Mouse (Mus musculus) spleen, postnatal 36 days (tissue): Measurements from ENCODE around the gene Drc1.
A peak's percentile ranks its signal among the peaks of the same experiment; 100 is the strongest.

ENCODE experiments used
- DNase-seq, 2 experiments: peaks; one replicate each; pipeline ENCODE4 v3.0.0; 2022; ENCODE audit warnings: low spot score in 2 of 2, mixed read lengths in 1 of 2

The Drc1 gene

DNA sequence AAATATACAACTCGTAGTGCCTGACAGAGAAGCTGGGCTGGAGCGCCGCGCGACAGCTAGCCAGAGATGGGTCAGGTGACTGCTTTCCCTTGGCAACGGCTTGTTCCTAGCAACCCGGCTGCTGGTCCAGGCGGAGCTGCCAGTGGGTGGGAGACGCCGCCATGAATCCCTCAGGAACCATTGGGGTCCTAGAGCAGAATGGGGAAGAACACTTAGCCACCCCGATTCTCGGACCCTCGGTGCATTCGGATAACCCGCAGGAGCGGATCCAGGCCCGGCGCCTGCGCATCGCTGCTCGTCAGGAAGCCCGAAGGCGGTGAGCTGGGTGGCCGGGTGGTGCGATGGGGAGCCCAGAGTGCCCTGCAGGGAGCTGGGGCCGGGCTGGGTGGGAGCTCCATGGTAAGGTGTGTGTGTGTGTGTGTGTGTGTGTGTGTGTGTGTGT, at the start of gene Drc1:
Gene Drc1, plus strand, starts transcription at position 98 of the 442 bp plus-strand sequence.
- no peak for DNase-seq

DNA sequence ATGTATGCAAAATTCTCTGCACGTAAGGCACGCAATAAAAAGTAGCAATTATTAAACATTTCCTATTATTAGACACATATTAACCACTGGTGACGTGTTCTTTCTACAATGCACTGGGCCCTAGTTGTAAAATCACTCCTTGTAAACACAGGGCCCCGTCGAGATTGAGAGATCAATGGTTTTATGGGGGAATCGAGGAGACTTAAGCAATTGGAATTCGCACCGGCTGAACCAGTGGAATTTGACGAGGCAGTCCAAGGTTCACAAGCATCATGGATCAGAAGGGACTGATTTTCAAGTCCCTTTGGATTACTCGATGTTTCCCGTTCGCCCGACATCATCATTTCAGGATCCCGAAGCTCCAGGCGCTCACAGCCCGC, 49.3 kb upstream of the Drc1 start:
- no peak for DNase-seq

DNA sequence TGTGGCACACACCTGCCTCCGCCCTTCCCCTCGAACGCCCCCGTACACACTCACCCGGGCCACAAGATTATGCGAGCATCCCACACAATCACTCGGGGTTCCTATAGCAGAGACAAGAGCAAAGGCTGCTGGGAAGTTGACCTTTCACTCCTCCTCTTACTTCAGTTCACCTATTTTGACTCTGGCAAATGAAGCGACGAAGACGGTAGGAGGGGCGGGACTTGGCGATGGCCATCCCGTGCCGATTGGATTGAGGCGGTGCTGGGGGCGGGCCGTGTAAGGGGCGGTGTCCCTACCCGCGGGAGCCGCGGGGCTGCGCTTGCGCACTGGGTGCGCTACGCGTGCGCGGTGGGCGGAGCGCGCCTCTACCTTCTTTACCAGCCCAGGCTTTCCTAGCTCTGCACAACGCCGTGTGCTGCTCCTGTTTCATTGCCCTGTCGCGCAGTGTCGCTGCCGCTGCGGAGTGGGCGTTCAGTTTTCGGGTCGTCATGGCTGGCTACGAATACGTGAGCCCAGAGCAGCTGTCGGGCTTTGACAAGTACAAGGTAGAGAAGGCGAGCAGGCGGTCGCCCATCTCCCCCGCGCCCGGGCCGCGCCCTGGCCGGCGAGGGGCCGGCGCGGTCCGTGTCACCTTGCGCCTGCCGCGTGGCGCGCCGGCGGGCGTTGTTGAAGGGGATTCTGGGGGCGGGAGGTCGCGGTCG, 48.8 kb upstream of the Drc1 start, which contains the start of gene Selenoi:
Gene Selenoi, plus strand, starts transcription at position 311 of the 701 bp plus-strand sequence.
- DNase-seq: peak; percentile 100

DNA sequence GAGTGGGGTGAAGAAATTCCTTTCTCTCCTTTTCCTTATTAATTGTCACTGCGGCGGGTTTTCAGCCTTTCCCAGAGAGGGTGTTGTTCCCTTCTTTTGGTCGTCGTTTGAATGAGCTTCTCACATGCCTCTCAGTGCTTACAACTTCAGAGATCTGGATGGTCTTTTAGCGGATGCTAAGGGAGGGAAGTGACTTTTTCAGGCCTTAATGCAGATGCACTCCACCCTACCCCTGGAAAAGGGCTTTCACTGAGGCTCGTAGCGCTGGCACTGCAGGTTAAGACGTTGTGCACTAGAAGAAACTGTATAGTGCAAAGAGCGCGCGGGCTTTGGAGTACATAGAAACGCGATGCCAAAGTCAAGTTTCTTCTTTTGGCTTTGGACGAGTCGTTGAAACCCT, 48.1 kb upstream of the Drc1 start:
- DNase-seq: no peak

DNA sequence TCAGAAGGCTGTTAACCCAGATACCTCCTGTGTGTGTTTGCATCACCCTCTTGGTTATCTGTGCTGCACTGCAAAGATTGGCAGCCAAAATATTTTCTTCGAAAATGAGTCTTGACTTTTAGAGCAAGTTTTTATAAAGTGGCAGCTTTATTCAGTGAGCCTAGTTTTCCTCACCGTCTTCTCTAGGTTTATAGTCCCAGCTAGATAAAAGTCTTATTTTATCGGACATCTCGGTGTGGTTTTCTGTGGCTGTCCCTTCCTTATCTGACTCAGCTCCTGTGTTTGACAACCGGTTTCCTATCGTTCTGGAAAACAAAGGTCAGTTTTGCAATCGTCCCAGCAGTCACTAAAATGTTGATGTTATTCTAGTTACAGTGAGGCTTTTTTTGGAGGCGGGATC, 47.2 kb upstream of the Drc1 start:
- DNase-seq: no peak

DNA sequence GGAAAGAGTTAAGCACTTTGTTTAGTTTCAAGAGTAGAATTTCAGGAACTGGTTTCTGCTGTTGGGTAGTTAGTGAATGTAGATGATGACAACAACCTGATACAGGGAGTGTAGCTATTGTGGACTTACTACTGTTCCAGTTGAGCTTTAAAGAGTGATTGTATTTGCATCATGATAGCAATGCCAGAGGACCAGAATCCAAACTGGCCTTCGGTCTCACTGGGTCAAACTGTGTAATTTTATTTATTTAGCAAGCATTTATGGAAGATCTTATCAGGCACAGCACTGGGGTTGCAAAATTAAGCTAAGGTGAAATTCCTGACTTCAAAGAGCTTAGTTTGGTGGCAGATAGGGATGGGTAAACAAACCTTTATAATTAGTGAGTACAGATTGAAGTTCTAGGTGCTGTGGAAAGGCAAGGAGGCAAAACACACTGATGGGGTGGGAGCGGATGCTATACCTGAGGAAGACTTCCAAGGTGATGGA, 45.5 kb upstream of the Drc1 start:
- no peak for DNase-seq

DNA sequence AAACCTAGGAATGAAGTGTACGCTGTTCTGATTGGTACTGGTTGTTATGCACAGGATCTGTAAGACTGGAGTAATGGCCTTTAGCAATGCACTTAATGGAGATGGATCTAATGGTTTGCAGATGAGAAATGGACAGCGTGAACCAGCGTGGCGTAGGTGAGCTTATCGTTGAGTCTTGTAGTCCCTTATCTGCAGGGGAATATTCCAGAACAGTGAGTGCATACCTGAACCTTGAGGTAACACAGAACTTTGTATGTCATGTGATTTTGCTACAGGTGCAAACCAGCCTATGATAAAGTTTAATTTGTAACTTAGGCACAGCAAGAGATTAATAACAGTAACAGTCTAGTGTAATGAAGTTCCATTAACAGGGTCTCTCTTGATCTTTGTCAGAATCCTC, 42.7 kb upstream of the Drc1 start:
- no peak for DNase-seq

DNA sequence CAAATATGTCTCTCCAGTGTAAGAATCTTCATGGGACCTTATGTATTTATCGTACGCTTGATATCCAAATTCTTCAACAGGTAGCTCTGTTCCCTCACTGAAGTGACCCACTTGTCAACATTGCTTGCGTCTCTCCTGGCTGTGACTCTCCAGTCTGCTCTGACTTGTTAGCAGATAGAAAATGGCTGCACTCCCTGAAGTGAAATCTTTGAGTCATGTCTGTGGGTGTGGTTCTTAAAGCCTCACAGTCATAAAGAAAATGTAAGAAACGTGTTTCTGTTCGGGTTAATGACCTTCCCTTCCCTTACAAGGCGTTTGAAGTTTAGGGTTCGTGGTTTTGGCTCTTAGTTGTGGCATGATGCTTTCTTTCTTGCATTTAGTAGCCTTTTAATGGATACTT, 40.6 kb upstream of the Drc1 start:
- DNase-seq: no peak

DNA sequence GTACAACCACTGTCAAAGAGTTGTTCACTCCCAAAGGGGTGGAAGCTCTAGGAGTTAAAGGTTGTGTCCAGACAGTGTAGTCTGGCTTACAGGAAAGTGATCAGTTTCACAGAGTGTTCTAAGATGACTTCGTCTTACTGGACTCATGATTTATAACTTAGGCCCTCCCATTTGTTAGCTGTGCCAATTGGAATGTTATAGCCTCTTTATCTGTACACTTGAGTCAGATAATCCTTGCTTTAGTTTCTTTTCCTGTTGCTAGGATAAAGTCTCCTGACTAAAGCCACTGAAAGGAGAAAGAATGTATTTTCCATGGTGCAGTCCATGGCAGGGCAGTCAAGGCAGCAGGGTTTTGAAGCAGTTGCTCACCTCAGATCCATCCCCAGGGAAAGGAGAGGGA, 38.8 kb upstream of the Drc1 start:
- no peak for DNase-seq

DNA sequence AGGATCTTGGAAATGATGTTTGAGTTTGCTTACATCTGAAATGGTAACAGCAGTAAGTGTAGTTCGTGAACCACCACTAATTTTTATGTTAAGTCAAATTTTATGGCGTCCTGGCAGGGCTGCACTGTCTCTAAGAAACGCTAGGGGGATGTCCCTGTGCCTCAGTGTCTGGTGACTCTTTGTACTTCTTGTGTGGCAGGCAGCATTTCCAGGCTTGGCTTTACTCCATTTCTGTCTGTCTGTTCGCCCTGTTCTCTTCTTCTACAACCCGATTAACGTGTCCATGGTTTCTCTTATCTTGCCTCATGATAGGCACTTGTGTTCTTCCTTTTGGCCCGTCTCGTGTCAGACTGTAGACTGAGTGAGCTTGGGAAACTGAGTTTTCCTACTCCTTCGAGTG, 37.4 kb upstream of the Drc1 start:
- DNase-seq: no peak

DNA sequence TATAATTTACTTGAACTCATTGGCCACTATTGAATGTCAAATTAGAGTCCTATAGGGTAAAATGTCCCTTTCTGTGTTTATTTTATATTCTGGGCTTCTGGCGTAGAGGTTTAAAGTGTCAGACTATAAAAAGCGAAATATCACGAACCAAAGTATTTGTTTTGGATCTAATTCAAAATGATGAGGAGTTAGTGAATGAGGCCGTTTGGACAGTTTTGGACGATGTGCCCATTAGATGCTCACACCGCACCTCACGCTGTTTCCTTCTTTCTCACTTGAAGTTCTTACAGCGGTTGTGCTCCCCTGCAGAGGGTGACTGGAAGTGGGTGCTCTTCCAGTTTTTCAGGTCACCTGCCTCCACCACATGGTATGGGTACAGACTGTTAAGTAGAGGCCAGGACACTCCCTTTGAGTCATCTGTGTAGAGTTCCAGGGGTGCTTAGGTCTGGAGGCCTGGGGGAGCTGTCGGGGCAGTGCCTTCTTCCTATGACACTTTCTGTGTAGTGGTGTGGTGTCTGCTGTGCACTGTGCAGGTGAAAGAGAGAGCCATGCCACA, 35.2 kb upstream of the Drc1 start:
- DNase-seq: no peak

DNA sequence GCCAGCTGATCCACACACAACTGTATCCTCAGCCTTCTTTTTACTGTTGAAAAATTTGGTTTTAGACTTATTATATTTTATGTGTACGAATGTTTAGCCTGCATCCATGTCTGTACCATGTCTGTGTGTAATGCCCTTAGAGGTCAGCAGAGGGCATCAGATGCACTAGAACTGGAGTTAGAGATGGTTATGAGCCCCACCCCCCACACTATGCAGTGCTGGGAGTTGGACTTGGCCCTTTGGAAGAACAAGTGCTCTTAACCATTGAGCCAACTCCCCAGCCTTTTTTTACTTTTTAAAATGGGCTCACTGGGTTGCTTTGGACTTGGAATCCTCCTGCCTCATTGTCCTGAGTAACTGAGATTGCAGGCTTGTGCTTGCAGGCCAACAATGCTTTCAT, 33.5 kb upstream of the Drc1 start:
- no peak for DNase-seq

DNA sequence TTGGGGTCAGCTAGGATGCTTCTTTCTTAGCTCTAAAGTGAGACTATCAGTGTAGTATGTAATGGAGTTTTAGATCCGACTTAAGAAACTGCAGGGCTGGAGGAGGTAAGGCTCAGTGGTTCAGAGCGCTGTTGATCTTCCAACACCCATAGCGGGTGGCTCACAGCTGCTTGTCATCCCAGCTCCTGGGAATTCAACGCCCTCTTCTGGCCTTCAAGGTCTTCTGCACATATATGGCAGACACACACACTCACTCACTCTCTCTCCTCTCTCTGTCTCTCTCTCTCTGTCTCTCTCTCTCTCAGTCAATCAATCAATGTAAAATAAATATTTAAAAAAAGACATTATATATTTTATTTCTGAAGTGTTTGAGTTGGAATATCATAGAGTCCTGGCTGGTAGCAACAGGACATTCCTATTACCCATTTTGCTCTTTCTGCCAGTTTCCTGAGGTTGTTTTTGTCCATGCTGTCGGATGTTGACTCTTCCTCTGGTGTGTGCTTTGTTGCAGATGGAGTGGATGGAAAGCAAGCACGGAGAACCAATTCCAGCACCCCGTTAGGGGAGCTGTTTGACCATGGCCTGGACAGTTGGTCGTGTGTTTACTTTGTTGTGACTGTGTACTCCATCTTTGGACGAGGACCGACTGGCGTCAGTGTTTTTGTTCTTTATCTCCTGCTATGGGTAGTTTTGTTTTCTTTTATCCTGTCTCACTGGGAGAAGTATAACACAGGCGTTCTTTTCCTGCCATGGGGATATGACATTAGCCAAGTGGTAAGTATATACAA, 25.4 kb upstream of the Drc1 start:
- no peak for DNase-seq

DNA sequence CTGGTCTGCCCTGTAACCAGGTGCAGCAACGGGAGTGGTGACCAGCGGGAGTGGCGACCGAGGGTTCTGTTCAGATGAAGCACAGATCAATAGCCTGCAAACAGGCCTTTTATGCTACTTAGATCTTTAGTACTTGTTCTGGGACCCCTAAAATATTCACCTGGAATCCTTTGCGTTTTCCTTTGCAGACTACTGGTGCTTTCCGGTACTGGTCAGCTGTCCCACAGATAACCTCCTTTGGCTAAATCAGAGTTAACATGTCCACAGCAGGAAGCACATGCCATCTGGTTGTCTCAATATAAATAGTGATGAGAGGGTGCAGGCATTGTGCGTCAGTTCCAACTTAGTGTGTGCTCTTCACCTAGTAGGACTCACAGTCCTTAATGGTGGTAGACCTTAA, 22.4 kb upstream of the Drc1 start:
- DNase-seq: no peak

DNA sequence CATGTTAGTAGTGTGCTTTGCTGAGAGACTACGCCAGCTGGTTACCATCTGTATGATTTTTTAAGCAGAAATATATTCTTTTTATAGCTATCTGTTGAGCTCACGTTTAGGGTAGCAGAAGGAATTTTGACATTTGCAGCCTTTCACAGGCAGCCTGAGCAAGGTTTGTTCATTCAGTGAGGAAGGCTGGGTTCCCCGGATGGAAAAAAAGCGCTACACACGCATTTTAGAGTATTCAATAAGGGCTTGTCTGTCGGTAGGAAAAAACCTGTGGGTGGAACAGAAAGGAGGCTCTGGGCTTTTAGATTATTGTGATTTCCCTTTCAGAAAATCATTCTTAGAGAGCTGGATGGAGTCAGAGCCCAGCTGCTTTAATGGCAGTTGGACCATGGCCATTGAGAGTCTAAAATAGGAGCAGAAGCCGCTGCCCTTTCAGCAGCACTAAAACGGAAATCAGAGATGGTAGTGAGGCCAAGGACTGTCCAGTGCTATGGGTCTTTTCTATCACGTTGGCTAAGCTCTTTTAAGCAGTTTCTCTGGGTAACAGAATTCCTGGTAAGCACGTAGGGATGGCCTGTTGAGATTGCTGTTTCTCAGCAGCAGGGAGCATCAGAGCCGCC, 10.5 kb upstream of the Drc1 start:
- no peak for DNase-seq

DNA sequence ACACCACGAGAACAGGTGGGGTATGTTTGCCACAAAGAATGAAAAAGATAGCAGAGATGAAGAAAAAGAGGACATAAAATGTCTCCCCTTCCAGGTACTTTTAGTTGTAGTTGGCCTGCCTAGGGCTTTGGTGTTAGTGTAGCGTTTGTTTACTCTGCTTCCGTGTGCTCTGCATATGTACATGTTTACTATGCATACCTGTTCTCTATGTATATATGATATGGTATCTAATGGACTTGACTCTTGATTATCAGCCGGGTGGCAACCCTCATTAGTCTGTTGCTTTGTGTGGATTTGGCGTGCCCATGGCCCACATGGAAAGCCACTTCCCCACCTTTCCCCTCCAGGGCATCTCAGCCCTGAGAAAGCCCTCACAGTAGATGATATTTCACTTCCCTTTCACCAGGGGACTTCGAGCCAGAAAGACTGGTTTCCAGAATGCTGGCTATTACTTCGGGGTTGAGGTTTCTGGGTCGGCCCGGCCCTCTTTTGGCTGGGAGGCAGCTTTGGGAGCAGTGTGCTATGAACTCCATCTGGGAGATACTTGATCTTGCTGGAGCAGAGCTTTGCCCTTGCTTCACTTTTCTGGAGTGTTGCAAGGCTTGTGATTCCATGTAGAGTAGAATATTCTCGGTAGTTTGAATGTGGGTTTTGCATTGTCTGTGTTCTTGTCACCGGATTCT, 9.4 kb upstream of the Drc1 start:
- DNase-seq: no peak

DNA sequence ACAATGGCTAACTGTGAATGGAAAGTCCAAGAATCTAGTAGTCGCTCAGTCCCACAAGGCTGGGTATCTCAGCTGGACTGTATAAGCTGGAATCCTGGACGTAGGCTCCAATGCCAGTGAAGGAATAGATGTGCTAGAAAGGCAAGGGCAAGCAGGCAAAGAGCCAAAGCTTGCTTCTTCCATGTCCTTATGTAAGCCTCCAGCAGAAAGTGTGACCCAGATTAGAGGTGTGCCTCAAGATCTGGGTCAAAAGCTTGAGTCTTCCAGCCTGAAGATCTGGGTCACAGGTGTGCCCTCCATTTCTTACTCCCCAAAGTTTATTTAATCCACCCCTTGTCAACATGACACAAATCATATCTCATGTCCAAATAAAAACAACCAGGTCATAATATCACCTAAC, 4.8 kb upstream of the Drc1 start:
- DNase-seq: no peak

DNA sequence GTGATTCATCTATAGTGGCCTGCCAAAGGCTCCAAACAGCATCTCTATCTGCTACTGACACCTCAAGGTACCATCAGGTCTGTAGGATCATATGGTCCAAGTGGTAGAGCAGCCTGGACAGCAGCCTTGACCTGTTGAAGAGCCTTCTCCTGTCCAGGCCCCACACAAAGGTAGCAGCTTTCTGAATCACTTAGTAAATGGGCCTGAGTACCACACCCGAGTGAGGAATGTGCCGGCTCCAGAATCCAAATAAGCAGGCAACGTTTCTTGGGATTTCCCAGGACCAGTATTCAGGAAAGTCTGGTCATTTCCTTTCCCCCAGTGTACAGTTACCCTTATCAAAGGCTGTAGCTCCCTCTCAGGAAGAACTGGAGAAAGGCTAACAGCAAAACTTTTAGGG, 2.2 kb upstream of the Drc1 start:
- DNase-seq: no peak

DNA sequence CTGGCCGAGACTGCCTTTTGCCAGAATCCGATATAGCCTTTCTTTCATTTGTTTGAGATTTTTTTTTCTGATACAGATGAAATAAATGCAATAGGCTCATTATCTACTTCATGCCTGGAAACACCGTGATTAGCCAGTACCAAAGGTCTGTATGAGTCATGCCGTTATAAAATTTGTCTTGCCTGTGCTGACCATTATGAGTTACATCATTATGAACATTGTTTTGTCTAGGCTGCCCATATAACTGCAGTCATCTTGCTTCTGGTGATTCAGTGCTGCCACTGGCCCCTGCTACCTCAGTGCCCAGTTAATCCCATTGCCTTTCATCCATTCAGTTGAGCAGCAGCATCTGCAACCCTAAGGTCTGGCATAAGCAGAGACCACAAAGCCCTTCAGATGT, 1.7 kb upstream of the Drc1 start:
- no peak for DNase-seq

DNA sequence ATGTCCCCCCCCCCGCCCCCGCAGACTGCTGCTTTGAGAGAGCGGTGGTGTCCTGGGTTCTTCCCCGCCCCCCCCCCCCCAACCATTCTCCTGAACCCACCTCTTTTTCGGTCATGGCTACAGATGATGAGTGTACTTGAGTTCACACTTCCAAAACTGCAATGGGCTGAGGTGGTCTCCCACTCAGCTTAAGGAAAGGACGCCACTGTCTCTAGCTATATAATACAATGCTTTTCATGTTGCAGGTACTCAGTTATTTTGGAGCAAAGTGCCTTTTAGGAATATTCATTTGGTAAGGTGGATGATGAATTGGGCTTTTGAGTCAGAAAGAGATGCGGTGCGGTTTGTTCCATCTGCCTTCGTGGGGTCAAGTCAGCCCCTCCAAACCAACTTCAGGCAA, 324 bp upstream of the Drc1 start:
- no peak for DNase-seq

DNA sequence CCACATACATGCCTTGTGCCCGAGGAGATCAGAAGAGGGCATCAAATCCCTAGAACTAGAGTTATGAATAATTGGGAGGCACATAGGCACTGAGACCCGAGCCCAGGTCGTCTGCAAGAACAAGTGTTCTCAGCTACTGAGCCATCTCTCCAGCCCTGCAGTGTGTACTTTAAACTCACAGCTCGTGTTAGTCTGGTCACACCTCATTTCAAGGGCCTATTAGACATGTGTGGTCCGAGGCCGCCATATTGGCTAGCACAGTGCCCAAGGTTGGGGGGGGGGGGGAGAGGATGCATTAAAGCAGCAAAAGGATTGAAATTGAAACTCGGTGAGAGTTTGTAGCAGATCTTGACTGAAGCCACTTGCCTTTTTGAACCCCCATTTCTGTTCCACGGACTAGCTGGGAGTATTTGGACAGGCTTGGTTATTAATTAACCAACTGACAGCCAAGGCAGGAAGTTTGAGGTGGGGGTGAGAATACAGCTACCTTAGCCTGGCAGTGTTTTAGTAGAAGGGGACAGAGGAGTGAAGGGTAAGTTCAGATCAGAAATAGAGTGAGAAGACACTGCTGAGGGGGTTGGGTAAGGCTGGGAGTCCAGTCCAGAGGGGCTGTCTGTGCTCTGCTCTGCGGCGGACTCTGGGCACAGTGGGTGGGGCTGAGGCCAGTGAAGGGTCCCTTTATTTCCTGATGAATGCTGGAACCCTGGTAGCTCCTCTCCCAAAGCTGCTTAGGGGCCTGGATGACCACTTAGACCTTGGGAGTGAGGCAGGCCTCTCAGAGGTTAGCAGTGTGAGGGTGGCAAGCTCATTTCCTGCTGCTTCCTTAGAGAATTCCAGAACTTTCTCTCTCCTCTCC, 5.0 kb downstream of the Drc1 start:
- DNase-seq: no peak
